Mouse (Mus musculus) midbrain, embryonic 10.5 days (tissue): ENCODE measurements around the gene Adgrl2. TPM values are rescaled to one million over a fixed set of nuclear protein-coding genes. Genes with fewer than 3 reads are reported as not detected.

ENCODE experiments used
- DNase-seq: peaks from one replicate; pipeline ENCODE4 v3.0.0-alpha.2; 2017; ENCODE audit warnings: low spot score
- H3K27ac ChIP-seq: fragments of 300-500 bp; sonication (generic); replicated peaks from 2 replicates; pipeline ENCODE4 v1.5.1; 2016; ENCODE audit warnings: mild to moderate bottlenecking
- H3K27me3 ChIP-seq: fragments of 300-500 bp; sonication (generic); 2 replicates; pipeline ENCODE4 v1.6.1; 2016; ENCODE audit warnings: low read depth, mild to moderate bottlenecking; ENCODE audit not compliant: poor library complexity, severe bottlenecking
- H3K36me3 ChIP-seq: fragments of 300-500 bp; sonication (generic); 2 replicates; pipeline ENCODE4 v1.6.1; 2016; ENCODE audit warnings: mild to moderate bottlenecking, moderate library complexity
- H3K4me1 ChIP-seq: fragments of 300-500 bp; sonication (generic); 2 replicates; pipeline ENCODE4 v1.6.1; 2016
- H3K4me3 ChIP-seq: fragments of 300-500 bp; sonication (generic); 2 replicates; pipeline ENCODE4 v1.5.1; 2016; ENCODE audit warnings: mild to moderate bottlenecking, moderate library complexity
- H3K9me3 ChIP-seq: fragments of 300-500 bp; sonication (generic); replicated peaks from 2 replicates; pipeline ENCODE4 v1.6.1; 2016; ENCODE audit warnings: mild to moderate bottlenecking
- WGBS: fragments of 180-500 bp; shearing (Covaris S2); methylation state at CpG from one replicate; pipeline ENCODE4 v1.1.7; 2016; 5-methylcytosine and 5-hydroxymethylcytosine counted together
- polyA plus RNA-seq: library from polyadenylated mRNA; unstranded; fragments of >200 nt; fragmentation: Nextera tagmentation; extraction: Ambion mirVana; gene quantifications from 2 replicates; pipeline ENCODE4 v1.2.1, GENCODE M21; 2016

The Adgrl2 gene
- polyA plus RNA-seq, 1 experiment from 2014 or later: 76.6 TPM

- peak; percentile 85 for DNase-seq
- peak overlapping the region; percentile 98 for H3K4me3 ChIP-seq
- no peaks in the 10 kb centered on the region for H3K36me3 ChIP-seq
- peaks cover 61% of the 10 kb centered on the region for H3K4me1 ChIP-seq
- WGBS: under 1% methylated on average over 45 of the region's 45 CpGs
- H3K9me3 ChIP-seq: no peaks in the 10 kb centered on the region
- no peaks in the 10 kb centered on the region for H3K27me3 ChIP-seq
- H3K27ac ChIP-seq: peak overlapping the region; percentile 100
Observed at GRCm38 (mm10) chr3:148987591-148988292, 2.6 kb downstream of the Adgrl2 start.

DNA sequence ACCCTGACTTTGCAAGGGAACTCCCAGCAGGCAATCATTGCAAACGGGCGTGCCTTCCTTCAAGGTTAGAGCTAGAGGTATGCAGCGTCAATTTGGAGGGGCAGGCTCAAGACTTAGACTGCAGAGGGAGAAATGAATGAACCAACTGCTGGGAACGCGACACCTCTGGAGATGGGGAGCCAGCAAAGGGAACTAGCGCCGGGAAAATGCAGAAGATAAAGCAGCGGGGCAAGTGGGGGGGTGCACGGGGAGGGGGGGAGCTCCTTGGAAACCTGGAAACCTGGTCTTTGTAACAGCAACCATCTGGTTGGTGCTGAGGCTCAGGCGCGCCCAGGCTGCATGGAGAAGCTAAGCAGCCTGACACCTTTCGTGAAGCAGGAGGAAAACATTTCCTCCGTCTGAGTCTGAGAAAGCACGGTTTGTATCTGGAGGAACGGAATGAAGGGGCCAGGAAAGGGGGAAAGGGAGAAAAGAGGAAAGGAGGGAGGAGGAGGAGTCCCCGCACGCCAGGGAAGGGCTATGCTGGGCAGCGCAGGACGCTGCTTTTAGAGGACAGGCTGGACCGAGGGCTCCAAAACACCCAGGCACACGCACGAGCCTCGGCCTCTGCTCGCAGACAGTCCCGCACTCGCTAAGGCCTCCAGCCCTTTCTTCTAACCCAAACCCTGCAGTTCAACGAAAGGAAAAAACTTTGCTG lies 3.3 kb downstream of the Adgrl2 start:
- Histone ChIP-seq H3K4me1 (peaks cover 61% of the 10 kb centered on the region), H3K36me3 (no peaks in the 10 kb centered on the region), H3K27ac (peak overlapping the region; percentile 100), H3K9me3 (no peaks in the 10 kb centered on the region), H3K4me3 (peak overlapping the region; percentile 98), H3K27me3 (no peaks in the 10 kb centered on the region)
- DNase-seq: peak; percentile 59
- 1% methylated on average over 27 of the region's 27 CpGs for WGBS

DNA sequence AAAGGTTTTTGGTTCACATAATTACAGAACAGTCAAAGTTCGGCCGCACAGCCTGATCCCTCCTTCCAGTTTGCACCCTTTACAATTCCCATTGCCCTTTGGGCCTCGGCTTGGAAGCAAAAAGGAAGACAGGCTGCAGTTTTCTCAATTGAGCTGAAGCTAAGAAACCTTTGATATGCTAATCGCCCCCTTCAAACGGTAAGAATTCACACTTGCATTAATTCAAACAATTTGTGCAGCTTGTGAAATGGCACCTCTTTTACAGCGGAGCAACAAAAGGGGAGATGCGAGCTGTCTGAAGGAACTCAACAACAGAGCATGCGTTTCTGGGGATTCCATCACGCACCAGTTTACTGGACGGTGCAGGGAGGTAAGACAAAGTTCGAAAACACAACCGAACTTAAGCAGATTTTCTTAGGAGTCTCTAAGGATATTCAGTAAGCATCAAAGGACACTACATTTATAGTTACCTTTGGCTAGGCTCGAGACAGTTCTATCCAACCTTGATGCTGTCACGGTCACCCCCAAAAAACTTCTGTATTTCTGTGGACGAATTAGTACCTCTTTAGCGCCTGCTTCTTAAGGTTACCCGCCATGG lies 4.0 kb downstream of the Adgrl2 start:
- peak overlapping the region; percentile 98 for H3K4me3 ChIP-seq
- no peaks in the 10 kb centered on the region for H3K27me3 ChIP-seq
- DNase-seq: peak; percentile 65
- H3K9me3 ChIP-seq: no peaks in the 10 kb centered on the region
- no peaks in the 10 kb centered on the region for H3K36me3 ChIP-seq
- peaks cover 61% of the 10 kb centered on the region for H3K4me1 ChIP-seq
- under 1% methylated on average over 17 of the region's 17 CpGs for WGBS
- H3K27ac ChIP-seq: peak overlapping the region; percentile 100

DNA sequence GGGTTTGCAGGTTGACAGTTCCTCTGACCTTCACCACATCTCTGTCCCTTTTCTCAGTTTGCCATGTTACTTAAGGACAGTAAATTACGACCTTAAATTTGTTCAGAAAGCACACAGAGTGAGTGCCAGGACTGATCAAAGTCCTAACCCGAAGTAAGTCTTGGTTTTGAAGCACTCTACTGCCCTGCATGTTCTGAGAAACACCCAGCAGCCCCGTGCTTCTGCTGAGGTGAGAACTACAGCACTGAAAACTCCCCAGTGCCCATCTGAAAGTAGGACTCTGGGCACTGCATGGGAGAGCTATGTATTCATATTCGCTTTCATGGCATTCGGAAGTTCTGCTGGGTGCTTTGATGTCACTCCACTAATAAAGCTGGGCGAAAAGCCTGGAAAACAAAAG lies 6.0 kb downstream of the Adgrl2 start:
- 54% methylated on average over 6 of the region's 6 CpGs for WGBS

DNA sequence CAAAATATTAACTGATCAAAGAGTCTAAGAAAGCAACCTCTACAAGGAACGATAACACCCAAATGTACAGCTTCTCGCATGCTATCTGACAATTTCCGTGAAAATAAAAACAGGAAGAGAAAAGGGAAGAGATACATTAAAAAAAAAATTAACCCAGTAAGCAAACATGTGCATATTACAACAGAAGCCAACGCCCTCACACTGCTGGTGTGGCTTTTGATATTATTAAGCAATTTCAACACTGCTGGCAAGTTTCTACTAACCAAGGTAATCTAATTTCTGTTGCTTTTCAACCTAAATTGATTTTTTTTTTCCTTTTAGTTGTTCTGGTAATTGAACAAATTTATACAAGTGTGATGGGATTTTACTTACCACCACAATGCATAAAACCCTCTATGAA lies 8.0 kb downstream of the Adgrl2 start:
- no peaks in the 10 kb centered on the region for H3K27me3 ChIP-seq
- WGBS: 85% methylated on average over 4 of the region's 4 CpGs
- H3K36me3 ChIP-seq: peaks cover 13% of the 10 kb centered on the region; the same call in 1 of the 2 replicates
- no peak for DNase-seq
- H3K27ac ChIP-seq: no peak overlapping the region
- H3K4me1 ChIP-seq: peaks cover 86% of the 10 kb centered on the region
- H3K9me3 ChIP-seq: no peaks in the 10 kb centered on the region
- no peak overlapping the region for H3K4me3 ChIP-seq

More for the DNA sequence above, 6.0 kb downstream of the Adgrl2 start:
- no peak for DNase-seq
- Histone ChIP-seq H3K4me3 (peak overlapping the region; percentile 98), H3K27me3 (no peaks in the 10 kb centered on the region), H3K9me3 (no peaks in the 10 kb centered on the region), H3K27ac (no peak overlapping the region), H3K36me3 (peaks cover 13% of the 10 kb centered on the region; the same call in 1 of the 2 replicates), H3K4me1 (peaks cover 67% of the 10 kb centered on the region)

- Histone ChIP-seq H3K4me3 (no peak overlapping the region), H3K27ac (no peak overlapping the region), H3K36me3 (peaks cover 13% of the 10 kb centered on the region; the same call in 1 of the 2 replicates), H3K27me3 (no peaks in the 10 kb centered on the region), H3K4me1 (peaks cover 86% of the 10 kb centered on the region), H3K9me3 (no peaks in the 10 kb centered on the region)
- no peak for DNase-seq
- 82% methylated on average over 8 of the region's 8 CpGs for WGBS
Observed at GRCm38 (mm10) chr3:148981776-148982175, 8.6 kb downstream of the Adgrl2 start.

DNA sequence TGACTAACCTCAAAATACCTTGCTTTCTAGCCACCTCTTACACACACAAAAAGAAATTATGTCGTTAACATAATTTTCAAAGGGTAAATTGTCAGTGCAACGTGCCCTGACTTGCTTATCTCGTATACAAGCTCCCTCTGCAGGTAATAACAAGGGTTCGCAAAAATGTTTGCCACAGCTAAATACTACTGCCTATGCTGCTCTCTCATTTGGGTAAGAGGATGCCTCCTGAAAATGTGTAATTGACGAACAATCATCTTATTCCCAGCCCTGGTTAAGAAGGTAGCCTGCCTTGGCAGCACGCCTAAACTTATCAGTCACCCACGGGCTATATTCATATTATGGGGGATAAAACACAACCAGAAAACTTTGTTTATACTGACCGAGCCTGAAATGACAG lies 11.8 kb downstream of the Adgrl2 start:
- 81% methylated on average over 8 of the region's 8 CpGs for WGBS
- H3K4me1 ChIP-seq: peaks cover 58% of the 10 kb centered on the region
- DNase-seq: no peak

GRCm38 (mm10) chr3:148977838-148978237 lies 12.5 kb downstream of the Adgrl2 start:
- H3K27me3 ChIP-seq: no peaks in the 10 kb centered on the region
- DNase-seq: no peak
- H3K4me3 ChIP-seq: no peak overlapping the region
- no peak overlapping the region for H3K27ac ChIP-seq
- H3K4me1 ChIP-seq: peaks cover 51% of the 10 kb centered on the region
- WGBS: 87% methylated on average over 6 of the region's 6 CpGs
- no peaks in the 10 kb centered on the region for H3K9me3 ChIP-seq
- peaks cover 13% of the 10 kb centered on the region; the same call in 1 of the 2 replicates for H3K36me3 ChIP-seq

More for the DNA sequence above, 11.8 kb downstream of the Adgrl2 start:
- H3K36me3 ChIP-seq: peaks cover 13% of the 10 kb centered on the region; the same call in 1 of the 2 replicates
- H3K9me3 ChIP-seq: no peaks in the 10 kb centered on the region
- H3K27ac ChIP-seq: no peak overlapping the region
- H3K27me3 ChIP-seq: no peaks in the 10 kb centered on the region
- no peak overlapping the region for H3K4me3 ChIP-seq

DNA sequence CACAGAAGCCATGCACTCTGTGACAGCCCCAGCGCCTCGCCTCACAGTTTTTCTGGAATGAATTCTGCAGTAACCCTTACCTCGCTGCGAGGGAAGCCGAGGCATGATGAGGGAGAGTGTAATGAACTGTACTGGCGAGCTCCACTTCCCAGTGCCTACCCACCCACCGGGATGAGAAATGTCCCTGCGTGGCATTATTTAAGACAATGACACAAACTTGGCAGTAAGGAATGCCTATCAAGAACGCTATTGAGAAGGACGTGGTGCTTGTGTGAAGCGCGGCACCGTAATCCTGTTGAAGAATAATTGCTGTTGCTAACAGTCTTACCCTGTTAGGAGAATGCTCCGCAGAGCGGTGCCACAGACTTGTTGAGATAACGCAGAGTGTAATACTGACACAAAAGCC lies 13.2 kb downstream of the Adgrl2 start:
- no peak for DNase-seq
- H3K4me3 ChIP-seq: peak overlapping the region; percentile 20; the same call in 1 of the 2 replicates
- peaks cover 13% of the 10 kb centered on the region; the same call in 1 of the 2 replicates for H3K36me3 ChIP-seq
- H3K27me3 ChIP-seq: no peaks in the 10 kb centered on the region
- H3K27ac ChIP-seq: no peak overlapping the region
- H3K4me1 ChIP-seq: peaks cover 44% of the 10 kb centered on the region
- 42% methylated on average over 16 of the region's 16 CpGs for WGBS
- no peaks in the 10 kb centered on the region for H3K9me3 ChIP-seq

GRCm38 (mm10) chr3:148971893-148972596 lies 18.3 kb downstream of the Adgrl2 start:
- Histone ChIP-seq H3K27ac (no peak overlapping the region), H3K36me3 (peaks cover 5% of the 10 kb centered on the region; the same call in 1 of the 2 replicates), H3K27me3 (no peaks in the 10 kb centered on the region), H3K4me1 (peaks cover 27% of the 10 kb centered on the region), H3K4me3 (no peak overlapping the region), H3K9me3 (no peaks in the 10 kb centered on the region)
- no peak for DNase-seq
- WGBS: 86% methylated on average over 11 of the region's 11 CpGs

- Histone ChIP-seq H3K27ac (no peak overlapping the region), H3K9me3 (no peaks in the 10 kb centered on the region), H3K4me3 (no peak overlapping the region), H3K36me3 (peaks cover 13% of the 10 kb centered on the region; the same call in 1 of the 2 replicates), H3K4me1 (peaks cover 81% of the 10 kb centered on the region), H3K27me3 (no peaks in the 10 kb centered on the region)
- 69% methylated on average over 13 of the region's 13 CpGs for WGBS
- no peak for DNase-seq
Observed at GRCm38 (mm10) chr3:148964991-148965605, 25.3 kb downstream of the Adgrl2 start.
